Mouse (Mus musculus) liver, embryonic 13.5 days (tissue): Measurements from ENCODE around the gene Mmp20. TPM values are rescaled to one million over a fixed set of nuclear protein-coding genes. Genes with fewer than 3 reads are reported as not detected.

Experiments used
- ATAC-seq: fragments of 200-750 bp; cut with Nextera tagmentation; 2 replicates; pipeline ENCODE4 v1.8.0; 2017; ENCODE audit warnings: low read depth, mild to moderate bottlenecking, moderate number of reproducible peaks, moderate library complexity
- DNase-seq: peaks from one replicate; pipeline ENCODE4 v3.0.0; 2022
- H3K27ac ChIP-seq: fragments of 300-500 bp; sonication (generic); 2 replicates; pipeline ENCODE4 v1.5.1; 2015; ENCODE audit warnings: moderate library complexity, mild to moderate bottlenecking, inconsistent platforms
- H3K27me3 ChIP-seq: fragments of 300-500 bp; sonication (generic); 2 replicates; pipeline ENCODE4 v1.6.1; 2015; ENCODE audit warnings: mild to moderate bottlenecking, inconsistent platforms
- H3K36me3 ChIP-seq: fragments of 300-500 bp; sonication (generic); 2 replicates; pipeline ENCODE4 v1.6.1; 2015; ENCODE audit warnings: mild to moderate bottlenecking, inconsistent platforms
- H3K4me1 ChIP-seq: fragments of 300-500 bp; sonication (generic); replicated peaks from 2 replicates; pipeline ENCODE4 v1.6.1; 2015; ENCODE audit warnings: inconsistent platforms
- H3K4me2 ChIP-seq: fragments of 300-500 bp; sonication (generic); 2 replicates; pipeline ENCODE4 v1.6.1; 2015; ENCODE audit warnings: inconsistent platforms, mild to moderate bottlenecking, moderate library complexity
- H3K4me3 ChIP-seq: fragments of 300-500 bp; sonication (generic); replicated peaks from 2 replicates; pipeline ENCODE4 v1.5.1; 2015; ENCODE audit warnings: mild to moderate bottlenecking, inconsistent platforms
- H3K9ac ChIP-seq: fragments of 300-500 bp; sonication (generic); 2 replicates; pipeline ENCODE4 v1.6.1; 2015; ENCODE audit warnings: mild to moderate bottlenecking, inconsistent platforms
- H3K9me3 ChIP-seq: fragments of 300-500 bp; sonication (generic); replicated peaks from 2 replicates; pipeline ENCODE4 v1.6.1; 2016; ENCODE audit warnings: inconsistent platforms
- WGBS: fragments of 180-500 bp; shearing (Covaris S2); methylation state at CpG from one replicate; pipeline ENCODE4 v1.1.7; 2015; ENCODE audit not compliant: insufficient replicate concordance; 5-methylcytosine and 5-hydroxymethylcytosine counted together
- polyA plus RNA-seq: library from polyadenylated mRNA; unstranded; fragments of >200 nt; fragmentation: Nextera tagmentation; extraction: Ambion mirVana; gene quantifications from 2 replicates; pipeline ENCODE4 v1.2.1, GENCODE M21; 2015

Gene Mmp20
- polyA plus RNA-seq, 1 experiment from 2014 or later = not detected

DNA sequence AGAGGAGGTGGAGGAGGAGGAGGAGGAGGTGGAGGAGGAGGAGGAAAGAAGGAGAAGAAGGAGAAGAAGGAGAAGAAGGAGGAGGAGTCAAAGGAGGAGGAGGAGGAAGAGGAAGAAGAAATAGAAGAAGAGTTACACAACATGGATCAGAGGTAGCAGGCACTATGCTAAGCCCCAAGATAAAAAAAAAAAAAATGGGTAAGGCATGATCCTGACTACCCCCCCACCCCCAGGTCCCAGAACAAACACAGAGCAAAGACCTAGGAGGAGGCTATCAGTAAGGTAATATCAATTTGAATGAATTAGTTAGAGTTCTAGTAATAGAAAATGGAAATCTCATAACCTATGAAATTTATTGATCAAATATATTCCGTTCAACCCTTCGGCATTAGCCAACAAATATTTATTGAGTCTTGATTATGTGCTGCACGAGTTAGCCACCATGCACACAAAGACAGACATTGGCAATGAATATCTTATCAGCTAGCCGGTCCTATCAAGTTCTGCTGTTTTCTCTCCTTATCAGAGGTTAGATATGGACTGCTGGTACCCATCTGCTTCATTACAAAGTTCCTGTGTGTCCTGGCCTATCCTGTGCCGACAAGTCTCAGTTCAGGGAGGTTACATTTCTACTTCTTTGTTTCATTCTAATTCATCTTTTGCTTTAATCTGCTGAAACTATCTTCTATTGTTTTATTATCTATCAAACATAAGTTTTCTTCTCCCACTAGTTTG lies 24.5 kb downstream of the Mmp20 start:
- no peaks in the 10 kb centered on the region for H3K27me3 ChIP-seq
- no peak for DNase-seq
- H3K36me3 ChIP-seq = no peaks in the 10 kb centered on the region
- no peak overlapping the region for H3K4me3 ChIP-seq
- no peak overlapping the region for H3K27ac ChIP-seq
- WGBS = 53% methylated on average over 5 of the region's 5 CpGs
- no peaks in the 10 kb centered on the region for H3K4me1 ChIP-seq
- H3K4me2 ChIP-seq = no peak overlapping the region
- no peaks in the 10 kb centered on the region for H3K9me3 ChIP-seq
- ATAC-seq = no peak
- H3K9ac ChIP-seq = no peak overlapping the region

DNA sequence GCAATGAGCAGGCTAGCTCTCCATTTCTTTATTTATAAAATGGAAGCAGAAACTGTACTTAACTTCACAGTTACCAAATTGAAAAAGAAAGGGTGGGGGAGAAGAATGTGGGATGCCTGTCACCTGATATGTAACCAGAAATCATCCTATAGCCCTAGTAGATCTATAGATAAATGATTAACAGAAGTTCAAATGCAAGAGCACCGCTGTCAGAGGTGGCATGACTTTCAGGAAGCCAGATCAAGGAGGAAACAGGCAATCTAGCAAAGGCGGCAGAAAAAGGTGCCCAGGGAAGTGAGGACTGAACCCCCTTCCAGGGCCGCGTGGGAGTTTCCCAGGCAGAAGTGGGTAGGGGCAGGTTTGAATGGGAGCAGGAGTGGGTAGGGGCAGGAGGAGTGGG lies 29.9 kb downstream of the Mmp20 start:
- Histone ChIP-seq H3K9ac (no peak overlapping the region), H3K4me2 (no peak overlapping the region), H3K36me3 (no peaks in the 10 kb centered on the region), H3K9me3 (no peaks in the 10 kb centered on the region), H3K27me3 (no peaks in the 10 kb centered on the region), H3K27ac (no peak overlapping the region), H3K4me1 (no peaks in the 10 kb centered on the region), H3K4me3 (no peak overlapping the region)
- ATAC-seq = no peak
- DNase-seq = no peak
- WGBS = 51% methylated on average over 4 of the region's 4 CpGs

DNA sequence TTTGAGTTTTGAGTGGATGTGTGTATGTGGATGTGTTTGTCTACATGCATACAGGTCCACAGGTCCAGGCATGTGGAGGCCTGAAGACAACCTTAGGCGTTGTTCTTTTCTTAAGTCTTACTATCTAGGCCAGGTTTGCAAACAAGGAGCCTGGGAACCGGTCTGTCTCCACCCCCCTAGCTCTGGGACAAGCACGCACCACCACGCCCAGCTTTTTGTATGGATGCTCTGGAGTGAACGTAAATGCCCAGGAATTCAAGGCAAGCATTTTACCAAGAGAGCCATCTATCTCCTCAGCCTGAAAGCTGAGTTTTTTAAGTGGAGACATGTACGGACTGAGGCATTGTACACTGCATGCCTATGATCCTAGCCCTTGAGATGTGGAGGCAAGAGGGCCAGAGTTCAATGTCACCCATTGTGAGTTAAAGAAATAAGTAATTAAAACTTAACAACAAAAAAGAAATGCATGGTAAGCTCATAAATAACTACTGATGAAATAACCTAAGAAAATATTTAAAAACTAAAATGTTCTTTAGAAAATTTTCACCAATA lies 31.5 kb downstream of the Mmp20 start:
- H3K4me2 ChIP-seq = no peak overlapping the region
- H3K4me3 ChIP-seq = no peak overlapping the region
- 78% methylated on average over 6 of the region's 6 CpGs for WGBS
- no peaks in the 10 kb centered on the region for H3K4me1 ChIP-seq
- no peak overlapping the region for H3K9ac ChIP-seq
- DNase-seq (no peak), ATAC-seq (no peak)
- H3K9me3 ChIP-seq = no peaks in the 10 kb centered on the region
- no peaks in the 10 kb centered on the region for H3K36me3 ChIP-seq
- H3K27ac ChIP-seq = no peak overlapping the region
- H3K27me3 ChIP-seq = no peaks in the 10 kb centered on the region

DNA sequence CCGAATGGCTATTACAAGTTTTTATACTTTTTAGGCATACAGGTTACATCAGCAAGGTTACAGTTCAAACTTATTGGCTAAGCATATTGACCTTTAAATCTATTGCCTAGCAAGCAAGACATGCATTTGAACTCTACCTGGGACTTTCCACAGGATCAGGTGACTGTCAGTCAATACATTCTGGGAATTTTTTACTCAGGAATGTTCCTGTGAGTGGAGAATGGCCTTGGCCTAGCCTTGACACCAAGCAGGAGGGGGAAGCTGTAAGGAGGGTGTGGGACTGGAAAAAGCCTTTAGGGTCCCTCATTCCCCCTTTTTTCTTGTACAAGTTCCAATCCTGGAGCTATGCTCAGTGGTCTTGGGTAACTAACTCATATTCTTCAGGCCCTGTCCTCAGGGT lies 33.3 kb downstream of the Mmp20 start:
- Histone ChIP-seq H3K9ac (no peak overlapping the region), H3K27me3 (no peaks in the 10 kb centered on the region), H3K4me3 (no peak overlapping the region), H3K4me1 (no peaks in the 10 kb centered on the region), H3K36me3 (no peaks in the 10 kb centered on the region), H3K9me3 (no peaks in the 10 kb centered on the region), H3K27ac (no peak overlapping the region), H3K4me2 (no peak overlapping the region)
- DNase-seq = no peak
- WGBS = 75% methylated on average over 1 of the region's 1 CpGs
- ATAC-seq = no peak; the same call in 1 of the 2 replicates

DNA sequence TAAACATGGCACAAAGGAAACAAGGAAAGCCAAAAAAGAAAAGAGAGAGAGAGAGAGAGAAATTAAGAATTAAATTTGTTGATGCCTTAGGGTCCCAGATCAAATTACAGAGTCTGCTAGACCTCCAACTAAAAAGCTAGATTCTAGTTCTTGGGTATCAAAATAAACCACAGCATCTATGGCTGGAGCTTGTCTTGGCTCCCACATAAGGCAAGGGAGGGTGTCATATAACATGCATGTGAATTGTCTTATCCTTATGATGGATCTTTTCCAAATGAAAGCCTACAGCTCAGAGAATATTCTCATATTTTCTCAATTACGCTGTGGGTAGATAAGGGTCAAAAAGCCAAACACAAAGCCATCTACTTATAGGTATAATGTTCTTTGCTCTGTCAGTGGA lies 41.6 kb downstream of the Mmp20 start:
- DNase-seq = no peak
- Histone ChIP-seq H3K27ac (no peak overlapping the region), H3K4me1 (no peaks in the 10 kb centered on the region), H3K9ac (no peak overlapping the region), H3K4me2 (no peak overlapping the region), H3K9me3 (no peaks in the 10 kb centered on the region), H3K4me3 (no peak overlapping the region), H3K36me3 (no peaks in the 10 kb centered on the region), H3K27me3 (no peaks in the 10 kb centered on the region)
- ATAC-seq = no peak
- WGBS = 80% methylated on average over 1 of the region's 1 CpGs

DNA sequence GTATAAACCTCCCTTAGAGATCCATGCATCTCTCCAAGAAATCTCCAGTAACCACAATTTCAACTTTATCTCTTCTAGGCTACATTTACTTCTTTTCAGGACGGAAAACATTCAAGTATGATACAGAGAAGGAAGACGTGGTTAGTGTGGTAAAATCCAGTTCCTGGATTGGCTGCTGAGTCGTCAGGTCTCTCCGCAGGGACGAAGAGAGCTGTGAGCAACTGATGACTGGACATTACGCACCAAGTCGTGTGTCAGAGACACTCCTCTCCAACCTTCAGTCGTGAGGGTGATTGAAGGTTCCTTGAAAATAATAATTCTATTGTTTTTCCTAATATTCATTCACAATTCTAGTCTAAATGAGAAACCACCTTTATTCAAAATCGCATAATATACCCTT lies 45.0 kb downstream of the Mmp20 start:
- DNase-seq = no peak
- Histone ChIP-seq H3K36me3 (no peaks in the 10 kb centered on the region), H3K4me1 (no peaks in the 10 kb centered on the region), H3K9me3 (no peaks in the 10 kb centered on the region), H3K27me3 (no peaks in the 10 kb centered on the region), H3K9ac (no peak overlapping the region), H3K4me2 (no peak overlapping the region), H3K4me3 (no peak overlapping the region), H3K27ac (no peak overlapping the region)
- 25% methylated on average over 9 of the region's 9 CpGs for WGBS
- no peak for ATAC-seq

DNA sequence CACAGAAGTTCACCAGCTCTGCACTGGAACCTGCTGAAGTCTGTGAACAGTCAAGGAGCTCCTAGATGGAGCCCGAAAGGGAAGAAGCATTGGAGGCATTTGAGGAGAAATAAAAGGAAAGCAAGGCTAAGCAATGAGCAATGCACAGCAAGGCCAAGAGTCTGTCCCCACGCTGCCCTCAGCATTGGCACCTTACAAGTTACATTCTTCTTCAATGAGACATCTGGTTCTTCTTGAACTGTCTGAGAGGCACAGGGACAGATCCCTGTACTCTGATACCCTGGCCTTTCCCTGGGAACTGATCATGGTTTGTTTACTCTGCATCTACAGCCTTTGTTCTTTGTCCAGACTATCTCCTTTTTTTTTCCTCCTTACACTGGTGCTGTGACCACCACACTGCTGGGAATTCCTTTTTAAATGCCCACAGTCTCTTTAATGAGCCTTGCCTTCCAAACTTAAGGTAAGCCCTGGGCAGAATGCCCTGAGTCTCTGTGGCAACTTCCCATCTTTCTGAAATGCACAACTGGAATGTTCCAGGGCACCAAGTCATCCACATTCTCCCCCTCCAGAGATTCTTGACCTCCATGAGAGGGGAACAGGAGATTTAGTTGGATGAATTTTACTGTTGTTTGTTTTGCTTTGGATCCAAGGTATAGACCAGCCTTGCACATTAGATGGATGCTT lies 50.3 kb downstream of the Mmp20 start:
- no peaks in the 10 kb centered on the region for H3K27me3 ChIP-seq
- no peak overlapping the region for H3K4me2 ChIP-seq
- H3K27ac ChIP-seq = no peak overlapping the region
- DNase-seq (no peak), ATAC-seq (no peak)
- no peak overlapping the region for H3K9ac ChIP-seq
- no peaks in the 10 kb centered on the region for H3K9me3 ChIP-seq
- H3K36me3 ChIP-seq = no peaks in the 10 kb centered on the region
- no peak overlapping the region for H3K4me3 ChIP-seq
- WGBS = 49% methylated on average over 2 of the region's 2 CpGs
- no peaks in the 10 kb centered on the region for H3K4me1 ChIP-seq

DNA sequence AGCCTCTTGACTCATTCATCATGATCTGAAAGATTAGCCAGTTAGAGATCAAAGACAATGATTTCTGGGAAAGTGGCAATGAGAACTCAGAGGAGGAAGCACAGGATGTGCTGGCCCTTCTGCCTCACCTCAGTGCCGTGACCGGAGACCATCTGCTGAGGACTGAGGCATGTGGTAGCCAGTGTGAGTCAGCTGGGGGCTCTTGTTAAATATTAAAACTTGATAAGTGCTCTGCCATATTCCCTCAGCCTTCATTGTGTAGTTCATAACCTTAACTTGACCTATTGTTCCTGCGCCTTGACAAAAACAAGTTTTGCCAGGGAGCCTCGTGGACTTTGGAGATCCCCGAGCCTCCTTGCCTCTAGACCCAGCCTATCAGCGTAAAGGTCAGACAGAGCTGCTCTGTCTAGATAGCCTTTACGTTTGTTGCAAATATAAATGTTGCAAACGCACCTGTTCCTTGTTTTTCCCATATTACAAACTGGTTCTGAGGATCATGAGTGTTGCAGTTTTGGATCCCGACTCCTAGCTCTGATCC lies 54.1 kb downstream of the Mmp20 start:
- no peak overlapping the region for H3K9ac ChIP-seq
- H3K36me3 ChIP-seq = no peaks in the 10 kb centered on the region
- H3K9me3 ChIP-seq = no peaks in the 10 kb centered on the region
- no peak for DNase-seq
- no peak overlapping the region for H3K27ac ChIP-seq
- ATAC-seq = no peak
- H3K27me3 ChIP-seq = no peaks in the 10 kb centered on the region
- WGBS = 74% methylated on average over 9 of the region's 9 CpGs
- no peak overlapping the region for H3K4me3 ChIP-seq
- H3K4me2 ChIP-seq = no peak overlapping the region
- H3K4me1 ChIP-seq = no peaks in the 10 kb centered on the region

DNA sequence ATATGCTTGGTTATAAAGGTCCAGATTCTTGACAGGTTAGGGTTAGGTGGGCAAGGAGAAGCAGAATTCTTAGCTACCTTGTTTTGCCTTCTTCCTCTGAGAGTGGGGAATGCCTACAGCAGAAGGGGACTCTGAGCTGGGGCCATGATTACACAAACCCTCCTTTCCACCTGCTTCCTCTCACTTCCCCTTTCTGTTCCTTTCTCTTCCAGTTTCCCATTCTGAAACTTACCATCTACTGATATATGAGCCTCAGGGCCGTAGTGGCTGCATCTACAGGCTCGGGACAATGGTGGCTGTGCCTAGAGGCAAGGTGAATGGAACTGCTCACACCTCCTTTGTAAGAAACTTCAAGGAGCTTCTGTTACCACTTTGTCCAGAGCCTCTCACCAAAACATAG lies 58.0 kb downstream of the Mmp20 start:
- H3K4me2 ChIP-seq = no peak overlapping the region
- ATAC-seq (no peak), DNase-seq (no peak)
- H3K9ac ChIP-seq = no peak overlapping the region
- WGBS = 29% methylated on average over 2 of the region's 2 CpGs
- no peaks in the 10 kb centered on the region for H3K4me1 ChIP-seq
- no peaks in the 10 kb centered on the region for H3K9me3 ChIP-seq
- H3K27ac ChIP-seq = no peak overlapping the region
- no peaks in the 10 kb centered on the region for H3K27me3 ChIP-seq
- H3K36me3 ChIP-seq = no peaks in the 10 kb centered on the region
- H3K4me3 ChIP-seq = no peak overlapping the region

DNA sequence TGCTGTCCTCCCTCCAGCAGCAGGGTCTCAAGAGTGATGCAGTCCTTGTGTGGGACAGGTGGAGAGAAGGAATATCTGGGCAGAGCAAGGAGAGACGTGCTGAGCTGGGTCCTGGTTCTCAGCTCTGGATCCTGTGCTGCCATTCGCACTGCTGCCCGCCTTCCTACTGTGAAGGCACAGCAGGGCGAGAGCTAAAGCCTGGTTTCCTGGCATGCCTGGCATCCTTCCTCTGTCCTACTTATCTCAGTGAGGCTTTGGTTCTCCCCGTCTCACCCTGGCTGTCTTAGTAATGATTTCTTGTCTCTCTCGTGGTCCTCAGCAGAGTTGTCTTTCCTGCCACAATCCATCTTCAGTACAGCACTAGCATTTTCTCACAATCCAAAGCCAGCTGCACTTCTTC lies 61.8 kb downstream of the Mmp20 start:
- no peak overlapping the region for H3K27ac ChIP-seq
- H3K9ac ChIP-seq = no peak overlapping the region
- WGBS = 35% methylated on average over 6 of the region's 6 CpGs
- no peaks in the 10 kb centered on the region for H3K4me1 ChIP-seq
- H3K4me2 ChIP-seq = no peak overlapping the region
- no peak overlapping the region for H3K4me3 ChIP-seq
- no peak for DNase-seq
- H3K36me3 ChIP-seq = no peaks in the 10 kb centered on the region
- H3K27me3 ChIP-seq = no peaks in the 10 kb centered on the region
- no peak for ATAC-seq
- no peaks in the 10 kb centered on the region for H3K9me3 ChIP-seq

DNA sequence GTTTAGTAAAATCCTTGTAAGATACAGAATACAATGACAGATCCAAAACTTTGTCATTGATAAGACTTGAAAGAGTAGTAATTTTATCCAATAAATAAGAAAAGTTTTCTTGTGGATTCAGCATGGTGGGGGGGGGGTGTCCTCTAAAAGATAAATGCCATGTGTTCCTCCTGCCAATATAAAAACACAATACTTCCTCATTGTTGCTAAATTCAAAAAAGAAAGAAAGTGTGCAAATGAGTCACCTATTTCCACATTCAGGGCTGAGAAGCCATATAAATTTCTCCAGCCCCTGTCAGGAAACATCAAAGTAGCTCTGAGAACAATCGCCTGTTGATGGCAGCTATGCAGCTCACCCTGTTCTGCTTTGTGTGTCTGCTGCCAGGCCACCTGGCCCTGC lies 63.8 kb downstream of the Mmp20 start, which contains the start of gene Mmp7:
Gene Mmp7, plus strand, starts transcription at position 301 of the 400 bp plus-strand sequence.
- no peak for ATAC-seq
- Histone ChIP-seq H3K9ac (no peak within 1 kb of the TSS), H3K27ac (no peak within 1 kb of the TSS)

More for the DNA sequence above, 63.8 kb downstream of the Mmp20 start, which contains the start of gene Mmp7:
- H3K4me3 ChIP-seq = no peak within 1 kb of the TSS
- DNase-seq = no peak
- no peaks in the 10 kb centered on the region for H3K9me3 ChIP-seq
- H3K4me1 ChIP-seq = no peaks in the 10 kb centered on the region
- no peak within 1 kb of the TSS for H3K4me2 ChIP-seq
- WGBS = 54% methylated on average over 1 of the region's 1 CpGs
- no peaks in the 10 kb centered on the region for H3K27me3 ChIP-seq
- H3K36me3 ChIP-seq = no peaks in the 10 kb centered on the region
